In genomic region chr11:69816520-69816919, GRCm38 (mm10) we compare ENCODE assay signal across 26 mouse cellular contexts. TPM values are rescaled to one million over a fixed set of nuclear protein-coding genes. Genes with fewer than 3 reads are reported as not detected.
DNase-seq lines count a peak whose midpoint lies in the region; ATAC-seq and TF ChIP-seq lines count a peak whose summit lies in the region.
"Had no signal": no experiment of that assay in that cellular context is flagged by ENCODE, and none has a peak within 500 bp of the region (broad histone marks: within the 10 kb centered on the region; RNA-seq: fewer than 3 reads in every experiment).

No protein-coding gene starts in this region.

- H3K27me3 ChIP-seq in testis, adult 2 months (ENCODE audit: control insufficient read depth, insufficient read depth, low read length), result no peaks in the 10 kb centered on the region
- H3K27me3 ChIP-seq in ES-Bruce4 (ENCODE audit: control insufficient read depth, insufficient read depth, low read length, poor library complexity, severe bottlenecking), result no peaks in the 10 kb centered on the region
- no peaks in the 10 kb centered on the region for H3K27me3 ChIP-seq in intestine, embryonic 16.5 days (replicated peaks; ENCODE audit: control insufficient read depth, insufficient read depth, low read length)
- H3K27me3 ChIP-seq in stomach, postnatal 0 days (ENCODE audit: control insufficient read depth, insufficient read depth, low read length), result no peaks in the 10 kb centered on the region
- no peaks in the 10 kb centered on the region for H3K27me3 ChIP-seq in kidney, embryonic 15.5 days
- H3K27me3 ChIP-seq: embryonic facial prominence, embryonic 12.5 days; forebrain, embryonic 13.5 days; forebrain, embryonic 15.5 days had no signal

- no peak for TF ChIP-seq EP300 in ES-Bruce4 (IDR thresholded peaks at IDR 0.05; ENCODE audit: insufficient read depth, low read depth, low read length)
- no peak for TF ChIP-seq EP300 in stomach, postnatal 0 days (optimal IDR thresholded peaks at IDR 0.05)

- WGBS in intestine, embryonic 16.5 days, result 87% methylated on average over 12 of the region's 12 CpGs
- WGBS in stomach, postnatal 0 days, result 81% methylated on average over 12 of the region's 12 CpGs
- WGBS in kidney, embryonic 15.5 days, result 91% methylated on average over 12 of the region's 12 CpGs

- H3K4me2 ChIP-seq in intestine, embryonic 16.5 days (ENCODE audit: low read depth, low read length), result no peak overlapping the region
- no peak overlapping the region for H3K4me2 ChIP-seq in stomach, postnatal 0 days (replicated peaks; ENCODE audit: low read depth)
- no peak overlapping the region for H3K4me2 ChIP-seq in kidney, embryonic 15.5 days
- H3K4me2 ChIP-seq: embryonic facial prominence, embryonic 12.5 days; forebrain, embryonic 13.5 days; forebrain, embryonic 15.5 days had no signal

- DNase-seq in testis, postnatal 14 days (ENCODE audit: low spot score), result no peak
- no peak for DNase-seq in stomach, postnatal 0 days (ENCODE audit: low spot score)
- DNase-seq in right cerebral cortex, postnatal 4 days, result no peak
- DNase-seq in urinary bladder, adult 2 months (ENCODE audit: low spot score), result no peak
- DNase-seq: adrenal gland, adult 2 months; adrenal gland, postnatal 10 days; adrenal gland, postnatal 25 days; cerebellum, adult 11-12 months; cerebellum, adult 2 months; cerebellum, adult 9-10 months; cerebellum, postnatal 10 days; cerebellum, postnatal 25 days; forebrain, postnatal 0 days had no signal

- no peak overlapping the region for H3K27ac ChIP-seq in testis, adult 2 months (ENCODE audit: control insufficient read depth, insufficient read depth, low read depth, low read length)
- no peak overlapping the region for H3K27ac ChIP-seq in ES-Bruce4 (ENCODE audit: insufficient read depth, low read length)
- H3K27ac ChIP-seq in intestine, embryonic 16.5 days (ENCODE audit: low read length), result no peak overlapping the region
- H3K27ac ChIP-seq in stomach, postnatal 0 days (replicated peaks), result no peak overlapping the region
- H3K27ac ChIP-seq in kidney, embryonic 15.5 days, result no peak overlapping the region
- H3K27ac ChIP-seq: embryonic facial prominence, embryonic 10.5 days; embryonic facial prominence, embryonic 12.5 days; forebrain, embryonic 13.5 days; forebrain, embryonic 15.5 days had no signal

- ATAC-seq in intestine, embryonic 16.5 days, result peak; percentile 65
- peak; percentile 38; the same call in 1 of the 2 replicates for ATAC-seq in stomach, postnatal 0 days (ENCODE audit: low FRiP score, low TSS enrichment)
- ATAC-seq in kidney, embryonic 15.5 days (replicated peaks; ENCODE audit: low FRiP score), result no peak
- ATAC-seq: forebrain, embryonic 13.5 days; forebrain, embryonic 15.5 days; forebrain, postnatal 0 days had no signal

- TF ChIP-seq POLR2A in testis, adult 2 months (IDR thresholded peaks at IDR 0.05; ENCODE audit: control insufficient read depth, low read depth, low read length), result peak; percentile 55
- TF ChIP-seq POLR2A in ES-Bruce4 (IDR thresholded peaks at IDR 0.05; ENCODE audit: insufficient read depth, low read length), result no peak

- H3K36me3 ChIP-seq in testis, adult 2 months (ENCODE audit: control insufficient read depth, insufficient read depth, low read length), result no peaks in the 10 kb centered on the region
- no peaks in the 10 kb centered on the region for H3K36me3 ChIP-seq in ES-Bruce4 (ENCODE audit: control insufficient read depth, insufficient read depth, low read length, poor library complexity, severe bottlenecking)
- no peaks in the 10 kb centered on the region for H3K36me3 ChIP-seq in intestine, embryonic 16.5 days (ENCODE audit: control insufficient read depth, insufficient read depth, low read length)
- H3K36me3 ChIP-seq in stomach, postnatal 0 days (ENCODE audit: control insufficient read depth, insufficient read depth, low read length), result no peaks in the 10 kb centered on the region
- no peaks in the 10 kb centered on the region for H3K36me3 ChIP-seq in kidney, embryonic 15.5 days
- H3K36me3 ChIP-seq: embryonic facial prominence, embryonic 10.5 days; embryonic facial prominence, embryonic 12.5 days; forebrain, embryonic 15.5 days had no signal

- H3K9ac ChIP-seq in ES-Bruce4 (ENCODE audit: low read depth, poor library complexity, severe bottlenecking), result peak overlapping the region; percentile 28; the same call in 1 of the 2 replicates
- no peak overlapping the region for H3K9ac ChIP-seq in intestine, embryonic 16.5 days (ENCODE audit: low read depth, low read length)
- no peak overlapping the region for H3K9ac ChIP-seq in stomach, postnatal 0 days (ENCODE audit: low read length)
- H3K9ac ChIP-seq in kidney, embryonic 15.5 days, result no peak overlapping the region
- H3K9ac ChIP-seq: embryonic facial prominence, embryonic 12.5 days; forebrain, embryonic 13.5 days; forebrain, embryonic 15.5 days; forebrain, postnatal 0 days had no signal

- H3K9me3 ChIP-seq in ES-Bruce4 (replicated peaks; ENCODE audit: control insufficient read depth, insufficient read depth, low read length, poor library complexity, severe bottlenecking), result no peaks in the 10 kb centered on the region
- H3K9me3 ChIP-seq in intestine, embryonic 16.5 days (ENCODE audit: control insufficient read depth, low read length), result peaks cover 9% of the 10 kb centered on the region
- no peaks in the 10 kb centered on the region for H3K9me3 ChIP-seq in stomach, postnatal 0 days (ENCODE audit: control insufficient read depth, low read length)
- 0 out of 2 replicates have a peak, but pooled peaks cover 8% of the 10 kb centered on the region for H3K9me3 ChIP-seq in kidney, embryonic 15.5 days (replicated peaks)
- H3K9me3 ChIP-seq: forebrain, embryonic 15.5 days had no signal

- peaks cover 2% of the 10 kb centered on the region; the same call in 1 of the 2 replicates for H3K4me1 ChIP-seq in testis, adult 2 months (ENCODE audit: control insufficient read depth, insufficient read depth, low read length)
- H3K4me1 ChIP-seq in ES-Bruce4 (ENCODE audit: control insufficient read depth, insufficient read depth, low read length), result no peaks in the 10 kb centered on the region
- H3K4me1 ChIP-seq in intestine, embryonic 16.5 days (ENCODE audit: control insufficient read depth, insufficient read depth, low read length), result no peaks in the 10 kb centered on the region
- no peaks in the 10 kb centered on the region for H3K4me1 ChIP-seq in stomach, postnatal 0 days (replicated peaks; ENCODE audit: control insufficient read depth, insufficient read depth)
- peaks cover 4% of the 10 kb centered on the region; the same call in 1 of the 2 replicates for H3K4me1 ChIP-seq in kidney, embryonic 15.5 days
- H3K4me1 ChIP-seq: embryonic facial prominence, embryonic 10.5 days; embryonic facial prominence, embryonic 12.5 days; forebrain, embryonic 13.5 days; forebrain, embryonic 15.5 days had no signal

- no peak for TF ChIP-seq CTCF in testis, adult 2 months (IDR thresholded peaks at IDR 0.05; ENCODE audit: control insufficient read depth, insufficient read depth, insufficient replicate concordance, low read depth, low read length)
- TF ChIP-seq CTCF in ES-Bruce4 (IDR thresholded peaks at IDR 0.05; ENCODE audit: low read depth, low read length), result no peak
- TF ChIP-seq CTCF in stomach, postnatal 0 days (IDR thresholded peaks at IDR 0.05; ENCODE audit: low read depth), result no peak

- H3K4me3 ChIP-seq in testis, adult 2 months (ENCODE audit: control insufficient read depth, low read depth, low read length), result peak overlapping the region; percentile 85
- peak overlapping the region; percentile 45; the same call in 1 of the 2 replicates for H3K4me3 ChIP-seq in ES-Bruce4 (ENCODE audit: low read depth, low read length)
- no peak overlapping the region for H3K4me3 ChIP-seq in intestine, embryonic 16.5 days (ENCODE audit: low read length)
- H3K4me3 ChIP-seq in stomach, postnatal 0 days (ENCODE audit: low read depth, low read length), result no peak overlapping the region
- no peak overlapping the region for H3K4me3 ChIP-seq in kidney, embryonic 15.5 days (replicated peaks)
- H3K4me3 ChIP-seq: embryonic facial prominence, embryonic 12.5 days; forebrain, embryonic 13.5 days; forebrain, embryonic 15.5 days had no signal

RNA-seq across cellular contexts. Expression of gene Gm39566, which starts 1.4 kb away (rescaled TPM):
- polyA plus RNA-seq in testis, adult 2 months (2012; rRNA removed), result 136 and 193 TPM in 2 replicates
- not detected in 2 replicates for polyA plus RNA-seq in ES-Bruce4 (2011; ENCODE audit: insufficient read depth, insufficient read length, low read depth, missing spikeins)
- not detected in 2 replicates for polyA plus RNA-seq in intestine, embryonic 16.5 days (2015; fragmentation: Nextera tagmentation; extraction: Ambion mirVana)
- polyA plus RNA-seq in stomach, postnatal 0 days (2015; fragmentation: Nextera tagmentation; extraction: Ambion mirVana), result not detected in 2 replicates
- not detected in 2 replicates for polyA plus RNA-seq in urinary bladder, adult 2 months (2012; rRNA removed)
- not detected in 2 replicates for polyA plus RNA-seq in kidney, embryonic 15.5 days (2015; fragmentation: Nextera tagmentation; extraction: Ambion mirVana)
- polyA plus RNA-seq: adrenal gland, adult 2 months; brain, embryonic 14.5 days; C2C12; cerebellum, adult 2 months; cortical plate, adult 2 months; embryonic facial prominence, embryonic 10.5 days; embryonic facial prominence, embryonic 12.5 days; embryonic facial prominence, embryonic 14.5 days; forebrain, embryonic 11.5 days; forebrain, embryonic 13.5 days; forebrain, embryonic 15.5 days; forebrain, postnatal 0 days had no signal

RNA-seq across cellular contexts. Expression of gene Spem2, which starts 1.7 kb away (rescaled TPM):
- 758 and 858 TPM in 2 replicates for polyA plus RNA-seq in testis, adult 2 months (2012; rRNA removed)
- polyA plus RNA-seq in ES-Bruce4 (2011; ENCODE audit: insufficient read depth, insufficient read length, low read depth, missing spikeins), result not detected in 2 replicates
- not detected in 2 replicates for polyA plus RNA-seq in intestine, embryonic 16.5 days (2015; fragmentation: Nextera tagmentation; extraction: Ambion mirVana)
- polyA plus RNA-seq in stomach, postnatal 0 days (2015; fragmentation: Nextera tagmentation; extraction: Ambion mirVana), result not detected in 2 replicates
- not detected in 2 replicates for polyA plus RNA-seq in urinary bladder, adult 2 months (2012; rRNA removed)
- polyA plus RNA-seq in kidney, embryonic 15.5 days (2015; fragmentation: Nextera tagmentation; extraction: Ambion mirVana), result not detected in 2 replicates
- polyA plus RNA-seq: brain, embryonic 14.5 days; C2C12; cerebellum, adult 2 months; cortical plate, adult 2 months; embryonic facial prominence, embryonic 10.5 days; embryonic facial prominence, embryonic 12.5 days; embryonic facial prominence, embryonic 14.5 days; forebrain, embryonic 11.5 days; forebrain, embryonic 13.5 days; forebrain, embryonic 15.5 days; forebrain, postnatal 0 days had no signal

RNA-seq across cellular contexts. Expression of gene Spem1, which starts 5.5 kb away (rescaled TPM):
- 1,704 and 1,758 TPM in 2 replicates for polyA plus RNA-seq in testis, adult 2 months (2012; rRNA removed)
- not detected in 2 replicates for polyA plus RNA-seq in ES-Bruce4 (2011; ENCODE audit: insufficient read depth, insufficient read length, low read depth, missing spikeins)
- polyA plus RNA-seq in intestine, embryonic 16.5 days (2015; fragmentation: Nextera tagmentation; extraction: Ambion mirVana), result 0.22 TPM in 1 of 2 replicates, not detected in the other
- polyA plus RNA-seq in stomach, postnatal 0 days (2015; fragmentation: Nextera tagmentation; extraction: Ambion mirVana), result not detected in 2 replicates
- 0.55 and 0.71 TPM in 2 replicates for polyA plus RNA-seq in urinary bladder, adult 2 months (2012; rRNA removed)
- polyA plus RNA-seq in kidney, embryonic 15.5 days (2015; fragmentation: Nextera tagmentation; extraction: Ambion mirVana), result 0.14 and 0.32 TPM in 2 replicates
- polyA plus RNA-seq: adrenal gland, adult 2 months; C2C12; embryonic facial prominence, embryonic 14.5 days; forebrain, embryonic 11.5 days had no signal

RNA-seq across cellular contexts. Expression of gene Tmem102, which starts 11.1 kb away (rescaled TPM):
- polyA plus RNA-seq in testis, adult 2 months (2012; rRNA removed), result 0.52 and 0.79 TPM in 2 replicates
- 10.1 and 11.6 TPM in 2 replicates for polyA plus RNA-seq in ES-Bruce4 (2011; ENCODE audit: insufficient read depth, insufficient read length, low read depth, missing spikeins)
- polyA plus RNA-seq in intestine, embryonic 16.5 days (2015; fragmentation: Nextera tagmentation; extraction: Ambion mirVana), result 34.6 and 42.7 TPM in 2 replicates
- 28.4 and 34.4 TPM in 2 replicates for polyA plus RNA-seq in stomach, postnatal 0 days (2015; fragmentation: Nextera tagmentation; extraction: Ambion mirVana)
- 11.5 and 13.2 TPM in 2 replicates for polyA plus RNA-seq in urinary bladder, adult 2 months (2012; rRNA removed)
- 8.3 TPM in 2 replicates for polyA plus RNA-seq in kidney, embryonic 15.5 days (2015; fragmentation: Nextera tagmentation; extraction: Ambion mirVana)
- polyA plus RNA-seq: cortical plate, adult 2 months had no signal

RNA-seq across cellular contexts. Expression of gene Fgf11, which starts 14.9 kb away (rescaled TPM):
- polyA plus RNA-seq in testis, adult 2 months (2012; rRNA removed), result 2.7 and 3.2 TPM in 2 replicates
- polyA plus RNA-seq in ES-Bruce4 (2011; ENCODE audit: insufficient read depth, insufficient read length, low read depth, missing spikeins), result 1.8 and 2.5 TPM in 2 replicates
- polyA plus RNA-seq in intestine, embryonic 16.5 days (2015; fragmentation: Nextera tagmentation; extraction: Ambion mirVana), result 1.3 and 1.4 TPM in 2 replicates
- 0.67 and 0.90 TPM in 2 replicates for polyA plus RNA-seq in stomach, postnatal 0 days (2015; fragmentation: Nextera tagmentation; extraction: Ambion mirVana)
- polyA plus RNA-seq in urinary bladder, adult 2 months (2012; rRNA removed), result 6.3 and 7.2 TPM in 2 replicates
- polyA plus RNA-seq in kidney, embryonic 15.5 days (2015; fragmentation: Nextera tagmentation; extraction: Ambion mirVana), result 2.0 and 2.5 TPM in 2 replicates

Comparison
In these comparisons a context has a peak if more than half of its experiments do, and no peak if none do; other contexts are left out.
1. H3K4me3 ChIP-seq: peak in testis, adult 2 months (single experiment) and ES-Bruce4 (single experiment); none in intestine, embryonic 16.5 days (single experiment), stomach, postnatal 0 days (single experiment) and kidney, embryonic 15.5 days (single experiment).
2. RNA of gene Gm39566, which starts 1.4 kb away (polyA plus RNA-seq): 136 to 193 TPM in testis, adult 2 months; not detected in intestine, embryonic 16.5 days, not detected in ES-Bruce4, not detected in stomach, postnatal 0 days, not detected in urinary bladder, adult 2 months and not detected in kidney, embryonic 15.5 days; every median in the first group is over 100 times any median in the second.
3. RNA of gene Spem2, which starts 1.7 kb away (polyA plus RNA-seq): 758 to 858 TPM in testis, adult 2 months; not detected in ES-Bruce4, not detected in intestine, embryonic 16.5 days, not detected in stomach, postnatal 0 days, not detected in urinary bladder, adult 2 months and not detected in kidney, embryonic 15.5 days; every median in the first group is over 100 times any median in the second.
4. RNA of gene Spem1, which starts 5.5 kb away (polyA plus RNA-seq): 1,704 to 1,758 TPM in testis, adult 2 months; 0.55 to 0.71 TPM in urinary bladder, adult 2 months, not detected in ES-Bruce4, 0.14 to 0.32 TPM in kidney, embryonic 15.5 days, 0.22 TPM in intestine, embryonic 16.5 days and not detected in stomach, postnatal 0 days; every median in the first group is over 100 times any median in the second.